Mouse (Mus musculus) hindbrain, embryonic 14.5 days (tissue): ENCODE data around the gene Rbfox1. TPM values are rescaled to one million over a fixed set of nuclear protein-coding genes. Genes with fewer than 3 reads are reported as not detected.

Experiments used
- ATAC-seq: fragments of 200-750 bp; cut with Nextera tagmentation; 2 replicates; pipeline ENCODE4 v1.8.0; 2017; ENCODE audit warnings: moderate number of reproducible peaks, mild to moderate bottlenecking, moderate TSS enrichment, moderate library complexity; ENCODE audit not compliant: low FRiP score
- DNase-seq: peaks from one replicate; pipeline ENCODE4 v3.0.0-alpha.2; 2015; ENCODE audit warnings: low spot score
- H3K27ac ChIP-seq: fragments of 300-500 bp; sonication (generic); 2 replicates; pipeline ENCODE4 v1.5.1; 2014; ENCODE audit warnings: mild to moderate bottlenecking, moderate library complexity
- H3K27me3 ChIP-seq: fragments of 300-500 bp; sonication (generic); 2 replicates; pipeline ENCODE4 v1.6.1; 2014; ENCODE audit warnings: mild to moderate bottlenecking, low read length, mixed read lengths; ENCODE audit not compliant: control insufficient read depth, insufficient read depth
- H3K36me3 ChIP-seq: fragments of 300-500 bp; sonication (generic); replicated peaks from 2 replicates; pipeline ENCODE4 v1.6.1; 2014; ENCODE audit not compliant: control insufficient read depth, insufficient read depth
- H3K4me1 ChIP-seq: fragments of 300-500 bp; sonication (generic); replicated peaks from 2 replicates; pipeline ENCODE4 v1.6.1; 2014; ENCODE audit warnings: antibody characterized with exemption, low read length, mixed read lengths; ENCODE audit not compliant: control insufficient read depth, insufficient read depth
- H3K4me2 ChIP-seq: fragments of 300-500 bp; sonication (generic); replicated peaks from 2 replicates; pipeline ENCODE4 v1.6.1; 2014; ENCODE audit warnings: mild to moderate bottlenecking, moderate library complexity
- H3K4me3 ChIP-seq: fragments of 300-500 bp; sonication (generic); replicated peaks from 2 replicates; pipeline ENCODE4 v1.5.1; 2014; ENCODE audit warnings: mild to moderate bottlenecking, low read length
- H3K9ac ChIP-seq: fragments of 300-500 bp; sonication (generic); 2 replicates; pipeline ENCODE4 v1.6.1; 2014
- H3K9me3 ChIP-seq: fragments of 300-500 bp; sonication (generic); 2 replicates; pipeline ENCODE4 v1.6.1; 2016; ENCODE audit warnings: low read length; ENCODE audit not compliant: control insufficient read depth
- WGBS: fragments of 180-500 bp; shearing (Covaris S2); extraction: QIAGEN DNeasy Blood & Tissue Kit; methylation state at CpG from one replicate; pipeline ENCODE4 v1.1.7; 2014; 5-methylcytosine and 5-hydroxymethylcytosine counted together
- polyA plus RNA-seq: library from polyadenylated mRNA; unstranded; fragments of >200 nt; fragmentation: Nextera tagmentation; extraction: Ambion mirVana; gene quantifications from 2 replicates; pipeline ENCODE4 v1.2.1, GENCODE M21; 2014

The Rbfox1 gene
- polyA plus RNA-seq, 1 experiment from 2014 or later = 217 TPM

DNA sequence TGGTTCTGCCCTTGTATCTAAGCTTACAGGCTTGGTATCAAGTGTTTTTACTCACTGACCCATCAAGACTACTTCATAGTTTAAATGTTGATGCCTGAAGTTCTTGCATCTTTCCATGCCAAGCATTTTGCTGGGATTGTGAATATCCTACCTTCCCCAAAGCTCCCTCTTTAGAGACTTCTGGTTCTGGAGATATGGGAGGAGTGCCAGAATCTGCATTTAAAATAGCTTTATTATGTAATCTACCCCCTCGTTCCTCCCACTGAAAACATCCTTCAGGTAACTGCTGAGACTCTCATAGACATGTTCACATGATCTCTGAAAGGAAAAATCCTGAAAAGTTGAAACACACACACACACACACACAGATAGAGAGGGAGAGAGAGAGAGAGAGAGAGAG lies 1247.3 kb downstream of the Rbfox1 start:
- Histone ChIP-seq H3K4me3 (no peak overlapping the region), H3K27me3 (no peaks in the 10 kb centered on the region), H3K27ac (no peak overlapping the region), H3K4me1 (0 out of 2 replicates have a peak, but pooled peaks cover 9% of the 10 kb centered on the region), H3K9me3 (no peaks in the 10 kb centered on the region), H3K36me3 (no peaks in the 10 kb centered on the region), H3K9ac (no peak overlapping the region), H3K4me2 (no peak overlapping the region)
- WGBS = 77% methylated on average over 1 of the region's 1 CpGs
- no peak for DNase-seq
- no peak for ATAC-seq

DNA sequence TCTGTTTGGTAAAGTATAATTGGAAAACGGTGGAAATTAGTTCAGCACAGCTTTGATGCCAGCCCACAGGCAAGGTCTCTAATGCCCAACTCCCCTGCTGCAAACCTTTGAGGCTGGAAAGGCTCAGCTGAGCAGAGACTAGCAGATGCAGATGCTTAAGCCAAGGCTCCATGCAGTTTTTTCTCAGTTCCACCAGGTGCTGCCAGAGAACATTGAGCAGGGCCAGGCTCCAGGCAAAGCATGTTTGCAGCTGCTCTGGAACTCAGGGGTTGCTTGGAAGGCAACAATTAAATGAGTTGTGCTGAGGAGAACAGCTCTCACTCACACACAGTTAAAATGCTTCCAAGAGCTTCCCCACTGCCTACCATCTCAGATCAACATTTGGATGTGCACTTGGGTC lies 1251.8 kb downstream of the Rbfox1 start:
- H3K9me3 ChIP-seq = no peaks in the 10 kb centered on the region
- H3K9ac ChIP-seq = no peak overlapping the region
- no peak overlapping the region for H3K4me2 ChIP-seq
- H3K27ac ChIP-seq = no peak overlapping the region; the same call in 1 of the 2 replicates
- peaks cover 16% of the 10 kb centered on the region for H3K4me1 ChIP-seq
- H3K4me3 ChIP-seq = no peak overlapping the region
- ATAC-seq (no peak), DNase-seq (peak; percentile 65)
- H3K36me3 ChIP-seq = no peaks in the 10 kb centered on the region
- H3K27me3 ChIP-seq = no peaks in the 10 kb centered on the region
- WGBS = 50% methylated on average over 1 of the region's 1 CpGs

DNA sequence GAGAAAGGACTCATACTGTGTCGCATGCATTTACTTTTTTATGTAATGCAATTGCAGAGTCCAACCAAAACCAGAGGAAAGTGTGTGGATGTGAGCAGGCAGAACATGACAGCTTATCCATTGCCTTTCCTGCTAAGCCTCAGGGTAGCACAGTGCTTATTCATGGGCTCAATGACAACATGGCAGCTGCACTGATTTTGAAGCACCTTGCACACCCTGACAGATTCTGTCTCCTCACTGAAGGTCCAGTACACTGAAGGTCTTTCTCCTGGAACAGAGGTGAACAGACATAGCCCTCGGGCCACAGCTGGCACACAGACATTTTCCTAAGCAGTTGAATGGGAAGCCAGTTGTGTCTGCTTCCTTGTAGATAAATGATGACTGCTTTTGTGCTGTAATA lies 1254.3 kb downstream of the Rbfox1 start:
- H3K27ac ChIP-seq = no peak overlapping the region
- WGBS = 76% methylated on average over 2 of the region's 2 CpGs
- H3K9me3 ChIP-seq = no peaks in the 10 kb centered on the region
- no peaks in the 10 kb centered on the region for H3K27me3 ChIP-seq
- ATAC-seq = no peak
- H3K4me1 ChIP-seq = peaks cover 16% of the 10 kb centered on the region
- no peak overlapping the region for H3K4me2 ChIP-seq
- no peak overlapping the region for H3K9ac ChIP-seq
- DNase-seq = no peak
- H3K36me3 ChIP-seq = no peaks in the 10 kb centered on the region
- H3K4me3 ChIP-seq = no peak overlapping the region

DNA sequence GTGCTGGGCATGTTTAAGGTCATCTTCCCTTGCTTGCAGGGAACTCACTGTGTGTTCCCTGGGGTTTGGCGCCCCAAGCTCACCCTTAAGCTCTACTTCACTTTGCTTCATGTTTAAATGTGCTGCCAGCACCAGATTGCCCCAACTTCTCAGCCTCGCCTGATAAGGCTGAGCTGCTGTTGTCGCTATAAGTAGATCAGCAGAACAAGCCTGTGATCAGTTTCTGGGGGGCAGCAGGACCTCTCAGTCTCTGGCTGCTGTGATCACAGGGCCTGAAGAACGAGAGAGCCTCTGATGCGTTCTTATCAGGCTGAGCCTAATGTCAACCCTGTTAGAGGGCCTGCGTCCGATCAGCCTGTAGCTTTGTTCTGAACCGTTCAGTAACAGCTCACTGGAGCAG lies 1255.8 kb downstream of the Rbfox1 start:
- no peak overlapping the region for H3K4me3 ChIP-seq
- no peaks in the 10 kb centered on the region for H3K36me3 ChIP-seq
- no peak overlapping the region for H3K4me2 ChIP-seq
- 46% methylated on average over 8 of the region's 8 CpGs for WGBS
- H3K27ac ChIP-seq = peak overlapping the region; percentile 62
- DNase-seq (no peak), ATAC-seq (no peak)
- H3K27me3 ChIP-seq = no peaks in the 10 kb centered on the region
- H3K9ac ChIP-seq = no peak overlapping the region
- no peaks in the 10 kb centered on the region for H3K9me3 ChIP-seq
- peaks cover 25% of the 10 kb centered on the region for H3K4me1 ChIP-seq

DNA sequence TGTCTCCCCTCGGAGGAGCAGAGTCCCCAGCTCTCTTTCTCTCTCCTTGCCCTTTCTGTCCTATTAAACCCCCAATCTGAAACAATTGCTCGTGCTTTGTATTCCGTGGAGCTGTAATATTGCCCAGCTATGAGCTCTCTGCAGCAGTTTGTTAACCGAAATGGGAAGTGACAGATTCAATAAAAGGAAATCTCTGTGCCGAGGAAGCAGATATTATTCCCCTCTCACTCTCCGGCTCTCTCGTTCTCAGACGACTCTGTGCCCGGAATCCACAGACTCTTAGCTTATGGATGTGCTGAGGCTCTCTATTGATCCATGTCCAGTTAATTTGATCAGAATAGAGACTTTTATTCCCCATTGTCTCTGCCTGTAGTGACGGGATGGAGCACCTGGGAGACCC lies 1260.3 kb downstream of the Rbfox1 start:
- DNase-seq = peak; percentile 43
- Histone ChIP-seq H3K9ac (no peak overlapping the region), H3K4me3 (no peak overlapping the region), H3K9me3 (no peaks in the 10 kb centered on the region), H3K4me2 (no peak overlapping the region), H3K27me3 (no peaks in the 10 kb centered on the region), H3K36me3 (no peaks in the 10 kb centered on the region), H3K4me1 (peaks cover 63% of the 10 kb centered on the region), H3K27ac (peak overlapping the region; percentile 81)
- ATAC-seq = no peak
- WGBS = 22% methylated on average over 10 of the region's 10 CpGs

DNA sequence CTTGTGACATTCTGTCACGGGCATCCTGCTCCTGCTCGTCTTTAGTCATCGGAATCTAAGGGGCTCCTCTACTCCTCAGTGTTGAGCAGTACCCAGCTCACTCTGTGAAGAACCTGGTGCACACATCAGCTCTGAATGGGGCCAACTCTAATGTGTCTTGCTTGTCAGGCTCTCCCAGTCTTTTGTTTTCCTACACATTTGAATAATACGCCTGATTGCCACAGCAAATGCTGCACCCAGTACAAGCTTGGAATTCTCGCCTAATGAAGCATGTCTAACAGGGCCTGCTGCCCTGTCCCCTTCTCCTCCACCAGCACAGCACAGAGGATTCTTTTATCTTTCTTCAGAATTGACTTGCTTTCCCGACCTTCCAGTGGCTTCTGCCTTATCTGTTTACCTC lies 1261.3 kb downstream of the Rbfox1 start:
- peak overlapping the region; percentile 34; the same call in 1 of the 2 replicates for H3K9ac ChIP-seq
- H3K4me1 ChIP-seq = peaks cover 56% of the 10 kb centered on the region
- ATAC-seq (peak; percentile 70), DNase-seq (peak; percentile 50)
- no peaks in the 10 kb centered on the region for H3K27me3 ChIP-seq
- H3K4me3 ChIP-seq = no peak overlapping the region
- no peaks in the 10 kb centered on the region for H3K9me3 ChIP-seq
- H3K36me3 ChIP-seq = no peaks in the 10 kb centered on the region
- H3K27ac ChIP-seq = peak overlapping the region; percentile 81
- H3K4me2 ChIP-seq = no peak overlapping the region
- 9% methylated on average over 6 of the region's 6 CpGs for WGBS

DNA sequence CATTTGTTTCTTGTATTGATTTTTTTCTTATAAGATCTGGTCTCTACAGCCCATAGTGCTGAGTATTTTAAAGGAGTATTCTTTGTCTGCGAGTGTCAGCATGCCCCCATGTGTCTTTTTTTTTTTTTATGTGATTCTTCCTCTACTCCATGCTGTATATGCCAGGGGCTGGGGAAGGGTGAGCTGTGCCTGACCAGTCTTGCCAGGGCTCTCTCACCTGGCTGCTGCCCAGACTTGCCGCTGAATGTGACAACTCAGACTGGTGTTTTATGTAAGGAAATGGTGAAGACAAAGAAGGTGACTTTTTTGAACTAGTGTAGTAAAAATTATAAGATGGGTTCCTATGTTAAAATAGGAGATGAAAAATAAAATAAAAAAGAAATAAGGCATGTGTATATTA lies 1262.7 kb downstream of the Rbfox1 start:
- no peaks in the 10 kb centered on the region for H3K36me3 ChIP-seq
- DNase-seq (no peak), ATAC-seq (no peak)
- H3K27me3 ChIP-seq = no peaks in the 10 kb centered on the region
- peaks cover 56% of the 10 kb centered on the region for H3K4me1 ChIP-seq
- H3K4me3 ChIP-seq = no peak overlapping the region
- no peak overlapping the region for H3K4me2 ChIP-seq
- H3K9me3 ChIP-seq = no peaks in the 10 kb centered on the region
- peak overlapping the region; percentile 81 for H3K27ac ChIP-seq
- WGBS = 51% methylated on average over 2 of the region's 2 CpGs
- 0 out of 2 replicates have a peak overlapping the region, but pooled peaks have one; percentile 16 for H3K9ac ChIP-seq

DNA sequence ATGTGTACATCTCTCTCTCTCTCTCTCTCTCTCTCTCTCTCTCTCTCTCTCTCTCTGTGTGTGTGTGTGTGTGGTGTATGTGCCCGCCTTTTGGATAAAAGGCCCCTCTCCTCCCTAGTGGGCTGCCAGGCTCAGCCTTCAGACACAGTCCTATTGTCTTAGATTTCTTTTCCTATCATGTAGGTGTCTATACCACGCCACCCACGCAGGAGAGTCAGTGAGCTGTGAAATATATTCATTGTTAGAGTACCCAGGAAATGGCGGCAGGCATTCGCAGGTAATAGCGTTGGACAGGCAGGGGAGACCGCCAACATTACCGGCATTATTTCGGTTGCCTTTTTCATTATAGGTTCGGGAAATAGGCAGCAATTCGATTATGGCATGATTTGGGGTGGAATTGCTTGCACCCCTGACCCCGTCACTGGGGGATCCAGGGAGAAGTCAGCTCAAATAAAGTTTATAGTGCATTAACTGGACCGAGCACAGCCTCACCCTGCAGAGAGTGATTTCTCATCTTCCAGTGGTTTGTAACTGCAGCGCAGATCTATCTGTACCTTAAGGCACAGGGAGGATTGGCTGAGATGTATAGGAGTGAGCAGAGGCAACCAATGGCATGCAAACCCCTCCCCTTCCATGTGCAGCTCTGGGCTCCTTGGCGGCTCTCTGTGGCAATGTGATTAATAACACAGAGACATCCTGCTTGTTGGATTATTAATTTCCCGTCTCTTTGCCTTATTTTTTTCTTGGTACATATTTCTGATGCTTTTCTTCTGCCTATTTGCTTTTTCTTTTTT lies 1264.1 kb downstream of the Rbfox1 start:
- DNase-seq = peak; percentile 66
- H3K9ac ChIP-seq = peak overlapping the region; percentile 32
- WGBS = 42% methylated on average over 16 of the region's 16 CpGs
- peaks cover 56% of the 10 kb centered on the region for H3K4me1 ChIP-seq
- H3K9me3 ChIP-seq = no peaks in the 10 kb centered on the region
- peak overlapping the region; percentile 44 for H3K4me2 ChIP-seq
- ATAC-seq = peak; percentile 83
- peak overlapping the region; percentile 84 for H3K27ac ChIP-seq
- H3K36me3 ChIP-seq = no peaks in the 10 kb centered on the region
- H3K27me3 ChIP-seq = no peaks in the 10 kb centered on the region
- H3K4me3 ChIP-seq = peak overlapping the region; percentile 15

DNA sequence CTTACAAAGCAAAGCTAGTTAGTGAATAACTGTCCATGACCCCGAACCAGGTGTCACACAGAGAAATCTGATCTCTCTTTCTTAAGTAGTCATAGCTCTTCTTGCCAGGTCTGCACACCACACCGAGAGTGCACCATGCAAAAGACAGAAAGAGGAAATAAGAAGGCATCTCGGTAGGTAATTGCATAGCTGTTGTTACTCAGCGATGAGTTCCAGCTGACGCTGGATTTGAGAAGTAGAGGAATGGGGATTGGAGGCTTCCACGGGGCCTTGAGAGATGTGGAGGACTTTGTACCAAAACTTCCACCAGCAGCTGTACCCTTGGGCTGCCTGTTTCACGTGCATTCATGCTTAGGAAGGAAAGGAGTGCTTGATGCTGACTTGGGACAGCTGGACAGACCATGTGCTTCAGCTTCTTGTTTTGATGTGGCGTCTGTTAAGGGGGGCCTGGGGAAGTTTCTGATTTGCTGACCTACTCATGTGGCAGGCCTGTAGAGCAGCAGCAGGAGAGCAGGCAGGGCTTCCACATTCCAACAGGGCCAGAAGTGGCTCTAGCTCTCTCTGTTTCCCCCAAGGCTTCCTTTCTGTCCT lies 1265.1 kb downstream of the Rbfox1 start:
- Histone ChIP-seq H3K27me3 (no peaks in the 10 kb centered on the region), H3K27ac (peak overlapping the region; percentile 84; the same call in 1 of the 2 replicates), H3K36me3 (no peaks in the 10 kb centered on the region), H3K4me1 (peaks cover 53% of the 10 kb centered on the region), H3K9me3 (no peaks in the 10 kb centered on the region), H3K9ac (peak overlapping the region; percentile 22), H3K4me2 (peak overlapping the region; percentile 44), H3K4me3 (no peak overlapping the region)
- DNase-seq = no peak
- WGBS = 36% methylated on average over 8 of the region's 8 CpGs
- ATAC-seq = 0 out of 2 replicates have a peak, but pooled peaks have one; percentile 28
